Mouse (Mus musculus): ENCODE results near the gene Xpo6. TPM values are rescaled to one million over a fixed set of nuclear protein-coding genes. Genes with fewer than 3 reads are reported as not detected.

Xpo6 gene
- total RNA-seq, 2 experiments from 2014 or later: 98.4 to 103 TPM

DNA sequence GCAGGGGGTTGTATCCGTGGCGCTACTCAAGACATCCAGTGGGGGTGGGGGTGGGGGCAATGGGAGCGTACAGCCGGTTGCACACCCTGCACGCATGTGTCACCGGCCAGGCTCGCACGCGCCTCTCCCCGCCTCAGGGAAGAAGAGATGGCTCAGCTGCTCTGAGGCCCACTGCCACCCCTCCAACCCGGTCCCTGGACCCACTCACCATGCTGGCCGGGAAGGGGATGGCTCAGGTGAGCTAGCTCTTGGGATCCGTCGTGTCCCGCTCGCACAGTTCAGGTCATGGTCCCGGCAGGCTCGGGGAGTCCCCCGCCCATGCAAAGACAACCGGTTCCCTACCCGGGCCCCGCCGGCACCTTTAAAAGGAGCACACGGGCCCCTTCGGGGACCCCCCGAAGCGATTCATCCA lies 604 bp downstream of the Xpo6 start:
- peak; percentile 9 to 22 for DNase-seq (ENCODE audit: low spot score in 2 of 2)

DNA sequence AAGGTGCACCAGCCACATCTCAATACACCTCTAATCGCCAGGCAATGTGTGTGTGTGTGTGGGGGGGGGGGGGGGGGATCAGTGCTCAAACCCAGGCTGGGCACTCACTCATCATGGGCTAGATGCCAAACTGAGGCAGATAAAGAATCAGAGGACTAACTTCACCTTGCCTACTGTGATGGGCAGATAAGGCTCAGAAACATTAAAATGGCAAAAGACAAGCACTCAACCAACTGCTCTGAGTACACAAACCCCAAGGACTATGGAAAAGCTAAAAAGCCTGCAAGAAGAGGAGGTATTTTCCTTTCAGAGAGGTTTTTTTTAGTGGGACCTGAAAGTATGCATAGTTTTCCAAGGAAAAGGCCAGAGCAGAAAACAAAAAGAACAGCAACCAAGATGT lies 1.4 kb downstream of the Xpo6 start:
- DNase-seq (ENCODE audit: low spot score in 2 of 2): no peak

DNA sequence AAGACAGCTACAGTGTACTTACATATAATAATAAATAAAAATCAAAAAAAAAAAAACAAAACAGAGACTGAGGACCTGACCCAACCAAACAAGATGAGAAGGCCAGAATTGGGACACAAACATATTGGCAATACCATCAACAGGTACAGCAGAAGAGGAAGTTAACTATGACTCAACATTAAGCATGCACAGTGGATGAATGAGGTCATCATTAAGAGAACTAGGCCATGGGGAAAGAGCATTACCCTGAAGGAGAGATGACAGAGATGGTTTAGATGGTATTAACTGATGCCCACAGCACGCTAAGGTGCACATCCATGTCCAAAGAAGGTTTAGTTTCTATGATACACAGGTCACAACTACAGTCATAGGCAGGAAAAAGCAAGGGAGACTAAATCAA lies 6.1 kb downstream of the Xpo6 start:
- DNase-seq (ENCODE audit: low spot score in 2 of 2): no peak

DNA sequence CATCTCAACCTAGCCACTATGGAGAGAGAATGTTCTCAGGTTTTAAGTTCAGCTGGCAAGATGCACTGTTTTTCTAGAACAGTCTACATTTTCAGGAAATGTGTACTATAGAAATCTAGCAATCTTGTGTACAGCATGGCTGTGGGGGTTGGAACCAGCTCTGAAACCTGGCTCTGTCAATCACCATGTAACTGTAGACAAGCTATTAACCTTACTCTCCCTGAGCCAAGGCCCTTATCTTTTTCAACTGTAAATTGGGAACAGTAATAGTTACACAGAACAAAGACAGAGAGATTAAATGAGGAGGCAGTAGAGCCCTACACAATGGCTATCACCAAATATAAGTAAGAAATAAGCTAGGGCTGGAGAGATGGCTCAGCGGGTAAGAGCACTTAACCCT lies 8.8 kb downstream of the Xpo6 start:
- no peak for DNase-seq (ENCODE audit: low spot score in 2 of 2)

DNA sequence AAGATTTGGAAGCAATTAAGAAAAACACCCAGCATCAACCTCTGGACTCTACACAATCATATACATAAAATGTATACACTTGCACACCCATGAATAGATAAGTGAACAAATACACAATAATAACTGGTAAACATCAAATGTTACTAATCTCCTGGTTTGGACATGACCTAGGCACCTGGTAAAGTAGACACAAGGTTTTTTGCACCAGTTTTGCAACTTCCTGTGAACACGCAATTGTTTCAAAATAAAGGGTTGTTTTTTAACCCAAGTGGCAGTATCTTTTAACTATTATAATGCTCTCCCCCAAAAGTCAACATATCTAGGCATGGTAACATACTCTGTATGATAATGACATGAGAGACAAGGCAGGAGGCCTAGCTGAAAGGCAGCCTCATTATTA lies 10.8 kb downstream of the Xpo6 start:
- DNase-seq (ENCODE audit: low spot score in 2 of 2): no peak

DNA sequence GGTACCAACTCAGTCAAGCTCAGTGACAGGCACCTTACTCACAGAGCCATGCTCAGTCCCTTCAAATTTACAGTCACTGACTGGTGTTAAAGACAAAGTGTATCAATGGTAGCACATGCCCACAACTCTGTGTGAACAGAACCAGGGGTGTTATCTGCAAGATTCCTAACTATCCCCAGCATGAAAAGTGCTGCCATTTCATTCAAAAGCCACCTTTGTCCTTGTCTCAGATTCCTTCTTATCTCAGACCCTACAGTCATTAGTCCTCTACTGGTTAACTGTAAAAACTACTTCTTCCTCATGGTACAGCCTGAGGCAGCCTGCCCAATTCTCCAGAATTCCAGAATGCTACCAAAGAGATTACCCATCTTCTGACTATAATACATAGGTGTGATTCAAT lies 14.3 kb downstream of the Xpo6 start:
- no peak for DNase-seq (ENCODE audit: low spot score in 2 of 2)

DNA sequence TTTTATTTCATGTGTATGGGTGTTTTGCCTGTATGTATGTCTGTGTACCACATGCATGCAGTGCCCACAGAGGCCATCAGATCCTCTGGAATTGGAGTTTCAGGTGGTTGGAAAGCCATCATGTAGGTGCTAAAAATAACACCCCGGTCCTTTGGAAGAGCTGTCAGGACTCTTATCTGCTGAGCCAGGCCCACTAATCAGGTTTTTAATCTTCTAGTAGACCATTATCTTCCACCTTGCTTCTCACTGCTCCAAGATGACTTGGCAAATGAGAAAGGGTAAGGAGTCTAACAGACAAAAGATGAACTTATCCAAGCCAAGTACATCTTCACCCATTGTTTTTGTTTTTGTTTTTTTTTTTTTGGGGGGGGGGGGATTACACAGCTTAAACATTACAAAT lies 16.7 kb downstream of the Xpo6 start:
- no peak for DNase-seq (ENCODE audit: low spot score in 2 of 2)

DNA sequence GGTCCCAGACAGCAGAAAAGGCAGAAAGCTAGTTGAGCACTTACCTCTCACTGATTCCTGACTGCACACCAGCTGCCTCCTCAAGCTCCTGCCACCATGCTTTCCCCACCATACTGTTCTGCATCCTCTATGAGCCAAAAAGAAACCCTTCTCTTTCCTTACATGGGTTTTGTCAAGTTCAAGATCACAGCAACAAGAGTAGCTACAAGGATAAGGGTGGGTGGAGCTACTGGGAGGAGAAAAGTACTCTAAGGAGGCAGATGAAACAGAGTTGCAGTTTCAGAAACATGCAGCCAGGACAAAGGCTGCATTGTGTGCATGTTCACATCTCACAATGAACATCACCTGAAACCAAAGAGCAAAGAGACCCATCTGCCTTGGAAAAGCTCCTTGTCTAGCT lies 18.8 kb downstream of the Xpo6 start:
- DNase-seq (ENCODE audit: low spot score in 2 of 2): no peak

DNA sequence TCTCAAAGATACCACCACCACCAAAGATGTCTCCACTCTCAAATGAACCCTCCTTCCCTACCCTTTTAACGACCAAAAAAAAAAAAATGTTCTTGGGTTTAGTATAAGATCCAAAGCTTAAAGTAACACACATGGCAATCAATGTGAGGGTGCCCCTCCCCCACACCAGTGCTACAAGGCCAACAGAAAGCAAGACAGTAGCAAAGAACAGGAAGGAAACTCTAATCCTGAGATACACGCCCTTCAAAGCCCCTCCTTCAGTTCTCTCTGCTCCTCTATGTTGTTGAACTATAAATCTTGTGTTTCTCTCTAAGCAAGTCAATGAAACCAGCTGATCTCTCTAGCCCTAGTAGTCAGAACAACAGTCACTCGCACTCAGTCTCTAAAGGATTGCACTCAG lies 19.3 kb downstream of the Xpo6 start:
- DNase-seq (ENCODE audit: low spot score in 2 of 2): no peak

DNA sequence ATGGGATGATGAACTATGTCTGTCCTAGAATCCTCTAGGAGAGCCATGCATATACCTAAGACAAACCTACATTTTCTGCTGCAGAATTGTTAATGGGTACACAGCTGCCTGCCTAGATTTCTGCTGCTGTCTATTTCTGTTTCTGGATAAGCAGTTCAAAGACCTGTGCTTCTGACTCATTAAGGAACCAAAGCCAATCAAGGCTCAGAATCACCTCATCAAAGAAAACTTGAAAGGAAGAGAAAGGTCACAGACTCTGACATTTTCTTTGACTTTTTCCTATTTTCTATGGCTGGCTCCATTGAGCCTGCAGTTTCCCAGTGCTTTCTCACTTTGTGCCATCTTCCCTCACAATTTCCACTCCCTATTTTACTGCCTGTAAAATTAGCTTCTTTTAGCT lies 21.5 kb downstream of the Xpo6 start:
- DNase-seq (ENCODE audit: low spot score in 2 of 2): no peak

DNA sequence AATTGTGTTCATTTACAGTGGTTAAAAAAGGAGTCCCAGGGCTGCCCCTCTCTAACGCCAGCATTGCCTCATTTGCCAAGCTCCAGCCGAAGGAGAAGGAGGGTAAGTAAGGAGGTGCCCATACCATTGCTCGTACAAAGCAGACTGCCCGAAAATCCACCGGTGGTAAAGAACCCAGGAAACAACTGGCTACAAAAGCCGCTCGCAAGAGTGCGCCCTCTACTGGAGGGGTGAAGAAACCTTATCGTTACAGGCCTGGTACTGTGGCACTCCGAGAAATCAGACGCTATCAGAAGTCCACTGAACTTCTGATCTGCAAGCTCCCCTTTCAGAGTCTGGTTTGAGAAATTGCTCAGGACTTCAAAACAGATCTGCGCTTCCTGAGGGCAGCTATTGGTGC lies 24.3 kb downstream of the Xpo6 start:
- DNase-seq (ENCODE audit: low spot score in 2 of 2): no peak

DNA sequence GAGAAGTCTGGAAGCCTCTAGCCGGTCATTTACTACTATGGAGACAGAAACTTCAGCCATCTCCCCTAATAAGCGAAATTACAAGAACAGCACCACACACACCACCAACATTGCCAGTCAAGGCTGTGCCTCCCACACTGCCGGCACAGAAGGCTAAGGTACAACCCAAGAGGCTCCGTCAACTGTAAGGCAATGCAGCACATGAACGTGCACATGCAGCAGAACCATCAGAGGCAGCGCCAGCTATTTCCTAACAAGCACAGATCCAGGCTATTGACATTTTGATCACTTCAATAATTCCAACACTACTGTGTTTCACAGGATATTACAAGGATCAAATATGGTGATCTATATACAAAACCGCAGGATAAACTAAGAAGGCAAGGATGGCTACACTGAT lies 24.8 kb downstream of the Xpo6 start:
- no peak for DNase-seq (ENCODE audit: low spot score in 2 of 2)

DNA sequence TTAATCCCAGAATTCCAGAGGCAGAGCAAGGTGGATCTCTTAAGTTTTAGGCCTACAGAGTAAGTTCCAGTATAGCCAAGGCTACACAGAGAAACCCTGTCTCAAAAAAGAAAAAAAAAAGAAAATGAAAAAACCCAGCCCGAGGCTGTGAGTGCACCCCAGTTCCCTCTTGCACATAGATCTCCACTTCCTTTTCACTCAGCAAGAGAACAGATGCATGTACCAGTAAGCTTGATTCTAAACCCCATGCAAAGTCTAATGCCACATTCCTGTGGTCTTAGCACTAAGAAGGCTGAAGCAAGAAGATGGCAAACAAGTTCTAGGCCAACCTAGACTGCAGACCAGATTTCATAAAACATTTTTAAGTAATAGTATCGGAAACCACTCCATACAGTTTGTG lies 25.4 kb downstream of the Xpo6 start:
- no peak for DNase-seq (ENCODE audit: low spot score in 2 of 2)

DNA sequence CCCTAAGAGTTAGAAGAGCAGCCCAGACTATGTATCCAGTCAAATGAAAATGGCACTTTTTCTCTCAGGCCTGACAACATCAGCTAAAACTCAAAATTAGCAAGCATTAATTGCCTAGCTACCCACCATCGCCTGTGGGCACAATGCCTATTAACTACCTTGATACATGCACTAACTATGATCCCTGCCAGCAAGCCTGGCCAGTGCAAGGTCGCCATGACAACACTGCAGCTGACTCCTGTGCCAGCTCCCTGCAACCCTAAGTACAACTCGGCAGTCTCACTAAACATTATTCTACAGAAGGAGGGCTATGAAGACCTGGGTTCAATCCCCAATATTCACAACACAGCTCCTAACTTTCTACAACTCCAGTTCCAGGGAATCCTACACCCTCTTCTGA lies 28.3 kb downstream of the Xpo6 start:
- DNase-seq (ENCODE audit: low spot score in 2 of 2): no peak

DNA sequence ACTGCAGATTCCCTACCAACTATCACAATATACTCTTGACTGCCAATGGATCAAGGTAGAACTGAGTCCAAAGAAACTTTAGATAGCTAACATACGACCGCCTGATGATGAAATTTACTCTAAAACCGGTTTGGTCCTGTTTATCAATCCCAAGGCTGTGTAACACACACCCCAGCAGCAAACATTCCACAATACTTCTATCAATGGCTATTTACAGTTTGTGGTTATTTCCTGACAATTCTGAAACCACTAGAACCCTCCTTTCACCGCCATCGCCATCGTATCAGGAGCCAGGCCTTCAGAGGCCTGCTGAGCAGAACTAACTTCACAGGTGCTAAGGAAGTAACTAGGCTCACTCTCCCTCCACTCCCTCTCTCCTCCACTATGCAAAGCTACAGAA lies 31.7 kb downstream of the Xpo6 start:
- DNase-seq (ENCODE audit: low spot score in 2 of 2): no peak

DNA sequence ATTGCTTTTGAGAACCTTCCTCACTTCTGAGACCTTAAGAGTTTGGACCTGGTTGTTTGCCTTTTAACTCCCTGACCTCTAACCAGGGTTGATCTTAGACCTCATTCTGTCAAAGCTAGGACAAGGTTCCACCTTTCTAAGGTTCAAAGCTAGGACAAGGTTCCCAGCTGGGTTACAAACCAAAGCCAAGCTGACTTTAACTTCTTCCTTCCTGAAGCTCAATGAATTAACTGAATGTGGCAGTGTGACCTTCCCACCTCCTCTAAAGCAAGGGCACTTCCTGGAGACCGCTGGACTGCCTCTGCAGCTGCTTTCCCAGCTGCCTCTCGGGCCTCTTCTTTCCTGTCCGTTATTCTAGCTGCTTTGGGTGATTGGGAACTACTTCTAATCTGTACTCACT lies 32.9 kb downstream of the Xpo6 start:
- DNase-seq (ENCODE audit: low spot score in 2 of 2): no peak

DNA sequence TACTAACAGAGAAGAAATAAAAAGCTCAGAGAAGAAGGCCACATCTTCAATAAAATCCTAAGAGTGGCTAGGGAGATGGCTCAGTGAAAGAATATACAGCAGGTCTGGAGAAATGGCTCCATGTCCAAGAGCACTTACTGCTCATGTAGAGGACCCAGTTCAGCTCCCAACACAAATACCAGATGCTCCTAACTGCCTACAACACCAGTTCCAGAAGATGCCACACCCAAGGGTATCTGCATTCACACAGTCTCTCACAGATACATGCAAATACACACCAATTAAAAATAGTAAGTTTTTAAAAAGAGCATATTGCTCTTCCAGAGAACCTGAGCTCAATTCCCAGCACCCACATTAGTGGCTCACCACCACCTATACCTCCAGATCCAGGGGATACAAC lies 33.7 kb downstream of the Xpo6 start:
- no peak for DNase-seq (ENCODE audit: low spot score in 2 of 2)

DNA sequence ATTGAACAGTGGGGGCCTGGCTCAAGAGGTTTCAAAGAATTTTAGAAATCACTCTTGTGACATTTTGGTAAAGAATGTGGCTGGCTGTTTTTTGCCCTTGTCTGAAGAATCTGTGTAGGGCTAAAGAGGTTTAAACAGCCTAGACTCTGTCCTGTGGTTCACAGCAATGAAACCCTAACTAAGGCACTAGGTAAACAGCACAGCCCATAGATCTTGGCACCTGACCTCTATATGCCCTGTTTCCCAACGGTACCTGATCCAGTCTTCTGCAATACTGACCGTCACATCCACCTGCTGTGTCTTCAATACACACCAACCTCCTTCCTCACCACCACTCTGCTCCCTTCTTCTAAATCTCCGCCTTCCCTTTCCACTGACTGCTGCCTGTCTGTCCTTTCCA lies 42.1 kb downstream of the Xpo6 start:
- no peak for DNase-seq (ENCODE audit: low spot score in 2 of 2)

DNA sequence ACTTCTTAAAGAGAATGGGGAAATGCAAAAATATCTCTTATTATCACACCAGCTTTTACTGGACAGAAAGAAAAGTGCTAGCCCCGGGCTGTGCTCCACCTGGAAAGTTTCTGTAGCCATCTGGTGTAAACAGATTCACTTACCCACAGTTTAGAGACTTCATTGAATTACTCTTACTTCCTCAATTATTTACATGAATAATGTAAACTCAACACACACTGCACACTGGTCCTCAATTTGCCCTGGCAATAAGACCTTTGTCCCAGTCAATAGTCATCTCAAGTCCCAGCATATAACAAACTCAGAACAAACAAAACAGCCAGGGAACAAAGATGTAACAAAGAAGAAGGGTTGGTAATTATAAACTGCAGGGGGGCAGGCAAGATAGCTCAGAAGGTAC lies 44.6 kb downstream of the Xpo6 start:
- no peak for DNase-seq (ENCODE audit: low spot score in 2 of 2)

DNA sequence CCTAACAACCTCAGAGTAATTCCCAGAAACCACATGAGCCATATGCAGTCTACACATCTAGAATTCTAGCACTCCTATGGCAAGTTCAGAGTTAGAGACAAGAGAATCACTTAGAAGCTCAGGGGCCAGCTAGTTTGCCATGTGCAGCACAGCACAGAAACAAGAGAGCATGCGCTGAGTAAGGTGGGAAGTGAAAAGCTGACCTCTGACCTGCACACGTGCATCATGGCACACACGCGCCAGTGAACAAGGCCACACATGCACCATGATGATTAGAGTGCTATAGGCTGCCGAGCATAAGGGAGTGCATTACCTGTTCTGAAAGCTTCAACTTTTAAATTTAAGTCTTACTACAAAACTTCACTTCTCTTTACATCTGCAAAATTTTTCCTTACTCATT lies 45.6 kb downstream of the Xpo6 start:
- DNase-seq (ENCODE audit: low spot score in 2 of 2): no peak

DNA sequence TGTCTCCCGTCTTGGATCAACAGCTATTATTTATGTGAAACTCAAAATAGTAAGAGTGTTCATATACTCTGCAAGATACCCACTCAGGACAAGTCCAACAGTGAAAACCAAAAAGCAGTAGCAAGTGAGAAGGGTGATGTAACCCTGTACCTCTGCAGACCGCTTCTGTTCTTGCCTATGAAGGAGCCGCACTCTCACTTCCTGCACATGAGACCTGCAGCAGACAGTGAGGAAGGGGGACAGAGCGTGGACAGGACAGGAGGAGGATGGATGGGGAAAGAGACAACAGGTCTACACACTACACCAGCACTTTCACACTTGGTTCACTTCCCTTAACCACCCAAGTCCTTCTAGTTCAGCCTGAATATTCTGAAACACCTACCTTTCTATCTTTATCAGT lies 48.0 kb downstream of the Xpo6 start:
- no peak for DNase-seq (ENCODE audit: low spot score in 2 of 2)

DNA sequence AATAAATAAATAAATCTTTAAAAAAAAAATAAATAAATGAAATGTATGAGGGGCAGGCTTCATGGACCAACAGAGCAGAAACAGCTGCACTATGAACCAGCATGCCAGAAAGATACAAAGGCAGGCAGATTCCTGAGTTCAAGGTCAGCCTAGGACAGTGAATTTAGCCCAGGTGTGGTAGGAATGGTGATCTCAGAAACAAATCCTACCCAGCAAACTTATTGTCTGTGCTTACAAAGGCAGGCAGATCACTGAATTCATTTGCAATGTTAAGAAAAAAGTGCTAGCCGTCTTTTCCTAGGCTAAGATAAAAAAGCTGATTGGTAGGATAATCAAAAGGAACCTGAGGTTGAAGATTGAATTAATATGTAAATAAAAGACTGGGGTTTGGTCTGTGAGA lies 54.1 kb downstream of the Xpo6 start:
- DNase-seq (ENCODE audit: low spot score in 2 of 2): no peak

DNA sequence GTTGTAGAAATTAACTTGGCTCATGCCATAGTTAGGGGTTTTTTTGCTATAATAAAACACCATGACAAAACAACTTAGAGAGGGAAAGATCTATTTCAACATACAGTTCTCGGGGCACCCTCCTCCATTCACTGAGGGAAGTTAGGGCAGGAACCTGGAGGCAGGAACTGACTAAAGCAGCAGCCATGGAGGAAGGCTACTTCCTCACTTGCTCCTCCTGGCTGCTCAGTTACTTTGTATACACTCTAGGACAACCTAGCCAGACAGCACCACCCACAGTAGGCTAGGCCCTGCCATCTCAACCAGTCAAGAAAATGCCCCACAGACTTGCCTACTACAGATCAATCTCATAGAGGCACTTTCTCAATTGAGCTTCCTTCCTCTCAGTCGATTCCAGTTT lies 55.9 kb downstream of the Xpo6 start:
- DNase-seq (ENCODE audit: low spot score in 2 of 2): no peak

DNA sequence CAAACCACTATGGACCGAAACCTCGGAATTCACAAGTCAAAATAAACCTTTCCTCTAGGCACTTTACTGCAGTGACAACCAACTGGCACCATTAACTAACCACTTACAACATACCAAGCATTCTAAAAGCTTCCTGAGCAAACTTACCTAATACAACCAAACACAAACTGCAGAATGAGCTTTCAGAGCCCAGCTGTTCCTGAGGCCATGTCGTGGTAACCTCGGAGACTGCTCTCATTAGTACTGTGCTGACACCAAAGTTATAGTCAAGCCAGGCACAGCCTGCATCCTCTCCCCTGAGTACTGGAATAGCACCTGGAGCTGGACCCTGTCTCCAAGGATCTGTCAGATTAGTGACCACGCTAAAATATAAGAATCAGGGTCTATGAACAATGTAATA lies 62.5 kb downstream of the Xpo6 start:
- no peak for DNase-seq (ENCODE audit: low spot score in 2 of 2)

DNA sequence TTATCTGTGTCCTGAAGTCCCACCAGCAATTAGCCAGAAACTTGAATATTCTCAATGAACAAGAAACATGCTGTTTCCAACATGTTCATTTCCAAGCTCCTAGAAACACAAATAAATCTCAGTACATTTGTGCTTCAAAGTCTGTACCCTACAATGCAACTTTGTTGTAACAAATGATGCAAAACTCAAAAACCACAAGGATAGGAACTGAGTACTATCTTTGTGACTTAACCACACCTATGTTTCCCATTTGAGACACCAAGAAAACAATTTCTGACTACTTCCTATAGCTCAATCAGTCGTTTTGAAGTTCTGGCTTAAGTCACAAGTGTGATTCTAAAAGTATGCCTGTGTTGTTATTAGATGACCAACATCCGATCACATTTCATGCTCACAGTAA lies 64.9 kb downstream of the Xpo6 start:
- no peak for DNase-seq (ENCODE audit: low spot score in 2 of 2)
